Mouse (Mus musculus) lung, adult 2 months (tissue): ENCODE results near the gene Kcnma1.

Experiments used
- CTCF ChIP-seq: fragments of 200-500 bp; IDR thresholded peaks from 2 replicates; pipeline ENCODE4 v1.5.1; 2011; ENCODE audit warnings: mild to moderate bottlenecking, low read length, control low read depth; ENCODE audit not compliant: insufficient read depth
- POLR2A ChIP-seq: fragments of 200-500 bp; IDR thresholded peaks from 2 replicates; pipeline ENCODE4 v1.6.1; 2011; ENCODE audit warnings: low read depth, mild to moderate bottlenecking, control low read depth, low read length, borderline replicate concordance; ENCODE audit errors: extremely low read depth

GRCm38 (mm10) chr14:23746976-23747375, 267.3 kb downstream of the Kcnma1 start:
- TF ChIP-seq CTCF (no peak), POLR2A (no peak)
